ENCODE assay signal across 8 mouse cellular contexts in genomic region chr10:80150226-80151210, GRCm38 (mm10). TPM values are rescaled to one million over a fixed set of nuclear protein-coding genes. Genes with fewer than 3 reads are reported as not detected.
DNase-seq lines count a peak whose midpoint lies in the region; ATAC-seq and TF ChIP-seq lines count a peak whose summit lies in the region.

No protein-coding gene starts in this region.

- peak; percentile 68 for DNase-seq in adrenal gland, adult 2 months
- DNase-seq in adrenal gland, adult 8-10 months = no peak
- peak; percentile 70 for DNase-seq in MN1 (ENCODE audit: low spot score)
- DNase-seq in embryonic facial prominence, embryonic 10.5 days (ENCODE audit: low spot score) = peak; percentile 93
- peak; percentile 74 for DNase-seq in heart, postnatal 4 days
- peak; percentile 78 for DNase-seq in midbrain, postnatal 0 days (ENCODE audit: low spot score)
- DNase-seq in thymus, adult 18-20 months = peak; percentile 71 to 77

- peaks cover 78% of the 10 kb centered on the region for H3K36me3 ChIP-seq in embryonic facial prominence, embryonic 10.5 days (replicated peaks)
- peaks cover 65% of the 10 kb centered on the region for H3K36me3 ChIP-seq in limb, embryonic 13.5 days
- peaks cover 32% of the 10 kb centered on the region for H3K36me3 ChIP-seq in midbrain, postnatal 0 days (ENCODE audit: insufficient read depth, low read length)

- no peak; the same call in 1 of the 2 replicates for TF ChIP-seq CTCF in midbrain, postnatal 0 days (IDR thresholded peaks at IDR 0.05)

- under 1% methylated on average over 62 of the region's 71 CpGs for WGBS in embryonic facial prominence, embryonic 10.5 days
- WGBS in limb, embryonic 13.5 days = 1% methylated on average over 50 of the region's 71 CpGs
- WGBS in midbrain, postnatal 0 days = 0% methylated on average over 28 of the region's 71 CpGs

- H3K27ac ChIP-seq in embryonic facial prominence, embryonic 10.5 days (replicated peaks) = peak overlapping the region; percentile 100
- H3K27ac ChIP-seq in limb, embryonic 13.5 days = peak overlapping the region; percentile 100
- H3K27ac ChIP-seq in midbrain, postnatal 0 days (ENCODE audit: low read depth, low read length) = peak overlapping the region; percentile 98

- no peaks in the 10 kb centered on the region for H3K27me3 ChIP-seq in embryonic facial prominence, embryonic 10.5 days (replicated peaks; ENCODE audit: low read depth, poor library complexity, severe bottlenecking)
- no peaks in the 10 kb centered on the region for H3K27me3 ChIP-seq in limb, embryonic 13.5 days
- no peaks in the 10 kb centered on the region for H3K27me3 ChIP-seq in midbrain, postnatal 0 days (ENCODE audit: insufficient read depth, low read length)

- H3K9ac ChIP-seq in limb, embryonic 13.5 days = peak overlapping the region; percentile 100
- peak overlapping the region; percentile 99 for H3K9ac ChIP-seq in midbrain, postnatal 0 days (replicated peaks; ENCODE audit: low read length, poor library complexity, severe bottlenecking)

- ATAC-seq in limb, embryonic 13.5 days (ENCODE audit: low FRiP score, low read depth) = no peak
- ATAC-seq in midbrain, postnatal 0 days (ENCODE audit: low FRiP score) = no peak

- peaks cover 73% of the 10 kb centered on the region for H3K4me1 ChIP-seq in embryonic facial prominence, embryonic 10.5 days
- peaks cover 67% of the 10 kb centered on the region for H3K4me1 ChIP-seq in limb, embryonic 13.5 days
- peaks cover 15% of the 10 kb centered on the region for H3K4me1 ChIP-seq in midbrain, postnatal 0 days (ENCODE audit: insufficient read depth, low read length)

- peak overlapping the region; percentile 93 for H3K4me2 ChIP-seq in limb, embryonic 13.5 days (replicated peaks)
- peak overlapping the region; percentile 90 for H3K4me2 ChIP-seq in midbrain, postnatal 0 days (ENCODE audit: low read depth, low read length, poor library complexity, severe bottlenecking)

- H3K9me3 ChIP-seq in embryonic facial prominence, embryonic 10.5 days = no peaks in the 10 kb centered on the region
- no peaks in the 10 kb centered on the region for H3K9me3 ChIP-seq in limb, embryonic 13.5 days
- H3K9me3 ChIP-seq in midbrain, postnatal 0 days (ENCODE audit: low read length) = no peaks in the 10 kb centered on the region

- peak overlapping the region; percentile 99 for H3K4me3 ChIP-seq in embryonic facial prominence, embryonic 10.5 days
- peak overlapping the region; percentile 98 for H3K4me3 ChIP-seq in limb, embryonic 13.5 days
- peak overlapping the region; percentile 91 for H3K4me3 ChIP-seq in midbrain, postnatal 0 days (ENCODE audit: low read depth, low read length)

RNA-seq across cellular contexts. Expression of gene Midn, which starts 2.4 kb away (rescaled TPM):
- 100 to 1,000 TPM in 1 of 2 experiments, 10 to 100 TPM in 1; 75.8 to 115 TPM for total RNA-seq in adrenal gland, adult 2 months (2021)
- 233 and 269 TPM in 2 replicates for polyA plus RNA-seq in adrenal gland, adult 2 months (2012; rRNA removed)
- 100 to 1,000 TPM in 1 of 4 experiments, 10 to 100 TPM in 3; 56.4 to 145 (median 90.1) TPM for total RNA-seq in adrenal gland, adult 8-10 months (2022)
- polyA plus RNA-seq in embryonic facial prominence, embryonic 10.5 days (2016; fragmentation: Nextera tagmentation; extraction: Ambion mirVana) = 22.2 TPM in 2 replicates
- 100 to 1,000 TPM; 145 to 163 TPM for total RNA-seq in heart, postnatal 4 days (2021)
- 22.9 and 23.2 TPM in 2 replicates for polyA plus RNA-seq in limb, embryonic 13.5 days (2015; fragmentation: Nextera tagmentation; extraction: Ambion mirVana)
- 114 and 143 TPM in 2 replicates for total RNA-seq in midbrain, postnatal 0 days (2014; rRNA removed)
- 16.3 and 17.2 TPM in 2 replicates for polyA plus RNA-seq in midbrain, postnatal 0 days (2015; fragmentation: Nextera tagmentation; extraction: Ambion mirVana)

RNA-seq across cellular contexts. Expression of gene Cbarp, which starts 9.9 kb away (rescaled TPM):
- 100 to 1,000 TPM in 1 of 2 experiments, 10 to 100 TPM in 1; 74.5 to 118 TPM for total RNA-seq in adrenal gland, adult 2 months (2021)
- 84.3 and 84.6 TPM in 2 replicates for polyA plus RNA-seq in adrenal gland, adult 2 months (2012; rRNA removed)
- 10 to 100 TPM; 58.4 to 92.4 (median 81.9) TPM for total RNA-seq in adrenal gland, adult 8-10 months (2022)
- 4.9 and 8.5 TPM in 2 replicates for polyA plus RNA-seq in embryonic facial prominence, embryonic 10.5 days (2016; fragmentation: Nextera tagmentation; extraction: Ambion mirVana)
- total RNA-seq in heart, postnatal 4 days (2021) = 1 to 10 TPM; 3.7 to 5.1 TPM
- polyA plus RNA-seq in limb, embryonic 13.5 days (2015; fragmentation: Nextera tagmentation; extraction: Ambion mirVana) = 7.4 and 8.1 TPM in 2 replicates
- 273 and 276 TPM in 2 replicates for total RNA-seq in midbrain, postnatal 0 days (2014; rRNA removed)
- 120 and 121 TPM in 2 replicates for polyA plus RNA-seq in midbrain, postnatal 0 days (2015; fragmentation: Nextera tagmentation; extraction: Ambion mirVana)

RNA-seq across cellular contexts. Expression of gene Atp5d, which starts 12.1 kb away (rescaled TPM):
- 100 to 1,000 TPM; 654 to 778 TPM for total RNA-seq in adrenal gland, adult 2 months (2021)
- polyA plus RNA-seq in adrenal gland, adult 2 months (2012; rRNA removed) = 5,895 and 6,727 TPM in 2 replicates
- 100 to 1,000 TPM; 380 to 452 (median 425) TPM for total RNA-seq in adrenal gland, adult 8-10 months (2022)
- polyA plus RNA-seq in embryonic facial prominence, embryonic 10.5 days (2016; fragmentation: Nextera tagmentation; extraction: Ambion mirVana) = 491 and 493 TPM in 2 replicates
- total RNA-seq in heart, postnatal 4 days (2021) = 1,000 to 10,000 TPM in 1 of 2 experiments, 100 to 1,000 TPM in 1; 966 to 1,003 TPM
- polyA plus RNA-seq in limb, embryonic 13.5 days (2015; fragmentation: Nextera tagmentation; extraction: Ambion mirVana) = 456 and 475 TPM in 2 replicates
- total RNA-seq in midbrain, postnatal 0 days (2014; rRNA removed) = 231 and 259 TPM in 2 replicates
- 607 and 661 TPM in 2 replicates for polyA plus RNA-seq in midbrain, postnatal 0 days (2015; fragmentation: Nextera tagmentation; extraction: Ambion mirVana)

RNA-seq across cellular contexts. Expression of gene Cirbp, which starts 15.3 kb away (rescaled TPM):
- total RNA-seq in adrenal gland, adult 2 months (2021) = 10 to 100 TPM; 30.6 to 77.0 TPM
- polyA plus RNA-seq in adrenal gland, adult 2 months (2012; rRNA removed) = 108 and 152 TPM in 2 replicates
- 100 to 1,000 TPM in 3 of 4 experiments, 10 to 100 TPM in 1; 44.2 to 234 (median 162) TPM for total RNA-seq in adrenal gland, adult 8-10 months (2022)
- 93.2 and 110 TPM in 2 replicates for polyA plus RNA-seq in embryonic facial prominence, embryonic 10.5 days (2016; fragmentation: Nextera tagmentation; extraction: Ambion mirVana)
- total RNA-seq in heart, postnatal 4 days (2021) = 100 to 1,000 TPM; 163 to 193 TPM
- polyA plus RNA-seq in limb, embryonic 13.5 days (2015; fragmentation: Nextera tagmentation; extraction: Ambion mirVana) = 149 and 194 TPM in 2 replicates
- 315 and 337 TPM in 2 replicates for total RNA-seq in midbrain, postnatal 0 days (2014; rRNA removed)
- polyA plus RNA-seq in midbrain, postnatal 0 days (2015; fragmentation: Nextera tagmentation; extraction: Ambion mirVana) = 760 and 829 TPM in 2 replicates

RNA-seq across cellular contexts. Expression of gene 1600002K03Rik, which starts 22.2 kb away (rescaled TPM):
- 10 to 100 TPM; 14.0 to 21.7 TPM for total RNA-seq in adrenal gland, adult 2 months (2021)
- polyA plus RNA-seq in adrenal gland, adult 2 months (2012; rRNA removed) = 25.9 and 34.5 TPM in 2 replicates
- 10 to 100 TPM; 18.1 to 22.1 (median 21.7) TPM for total RNA-seq in adrenal gland, adult 8-10 months (2022)
- 10.8 and 12.0 TPM in 2 replicates for polyA plus RNA-seq in embryonic facial prominence, embryonic 10.5 days (2016; fragmentation: Nextera tagmentation; extraction: Ambion mirVana)
- 1 to 10 TPM; 1.9 to 4.9 TPM for total RNA-seq in heart, postnatal 4 days (2021)
- polyA plus RNA-seq in limb, embryonic 13.5 days (2015; fragmentation: Nextera tagmentation; extraction: Ambion mirVana) = 9.7 and 11.0 TPM in 2 replicates
- total RNA-seq in midbrain, postnatal 0 days (2014; rRNA removed) = 2.3 and 2.8 TPM in 2 replicates
- 4.1 and 5.3 TPM in 2 replicates for polyA plus RNA-seq in midbrain, postnatal 0 days (2015; fragmentation: Nextera tagmentation; extraction: Ambion mirVana)

Comparison
In these comparisons a context has a peak if more than half of its experiments do, and no peak if none do; other contexts are left out.
1. RNA of gene Cbarp, which starts 9.9 kb away (total RNA-seq): 273 to 276 TPM in midbrain, postnatal 0 days, 74.5 to 118 TPM in adrenal gland, adult 2 months and 58.4 to 92.4 TPM in adrenal gland, adult 8-10 months; 3.7 to 5.1 TPM in heart, postnatal 4 days; every median in the first group is over 4 times any median in the second.
2. Peak in every context shown above with its lines, with median percentiles within 50 percentile points of each other: H3K27ac ChIP-seq and H3K4me3 ChIP-seq.